Mouse (Mus musculus) ES-E14 (cell line): ENCODE measurements around the gene Ubc.
A peak's percentile ranks its signal among the peaks of the same experiment; 100 is the strongest.

Experiments
- MAFK ChIP-seq: IDR thresholded peaks from 2 replicates; pipeline ENCODE4 v1.6.1; 2014; ENCODE audit warnings: mild to moderate bottlenecking, low read depth, low read length, inconsistent platforms; ENCODE audit not compliant: insufficient read depth
- ZNF384 ChIP-seq: IDR thresholded peaks from 2 replicates; pipeline ENCODE4 v1.6.1; 2012; ENCODE audit warnings: low read depth, low read length, inconsistent platforms

GRCm38 (mm10) chr5:125370950-125371693, 18.9 kb downstream of the Ubc start:
- TF ChIP-seq ZNF384 (no peak), MAFK (0 out of 2 replicates have a peak, but pooled peaks have one; percentile 26)
